13 mouse cellular contexts compared by ENCODE assay signal in genomic region chr2:79378346-79379086, GRCm38 (mm10).
DNase-seq lines count a peak whose midpoint lies in the region; ATAC-seq and TF ChIP-seq lines count a peak whose summit lies in the region.
"Had no signal": no experiment of that assay in that cellular context is flagged by ENCODE, and none has a peak within 500 bp of the region (broad histone marks: within the 10 kb centered on the region; RNA-seq: fewer than 3 reads in every experiment).

No protein-coding gene starts in this region.

- H3K4me3 ChIP-seq in kidney, embryonic 15.5 days (replicated peaks): no peak overlapping the region
- H3K4me3 ChIP-seq in stomach, embryonic 14.5 days (ENCODE audit: low read depth, low read length): no peak overlapping the region
- H3K4me3 ChIP-seq in stomach, postnatal 0 days (ENCODE audit: low read depth, low read length): no peak overlapping the region
- H3K4me3 ChIP-seq in forebrain, embryonic 11.5 days (ENCODE audit: low read depth, low read length): no peak overlapping the region
- H3K4me3 ChIP-seq: megakaryocyte, embryonic 14.5 days had no signal

- H3K9ac ChIP-seq in kidney, embryonic 15.5 days: no peak overlapping the region
- H3K9ac ChIP-seq in stomach, embryonic 14.5 days (replicated peaks; ENCODE audit: low read depth, low read length): no peak overlapping the region
- no peak overlapping the region for H3K9ac ChIP-seq in stomach, postnatal 0 days (ENCODE audit: low read length)
- no peak overlapping the region for H3K9ac ChIP-seq in forebrain, embryonic 11.5 days (ENCODE audit: low read length)

- 71% methylated on average over 8 of the region's 8 CpGs for WGBS in kidney, embryonic 15.5 days
- WGBS in stomach, embryonic 14.5 days: 60% methylated on average over 8 of the region's 8 CpGs
- 62% methylated on average over 8 of the region's 8 CpGs for WGBS in stomach, postnatal 0 days
- WGBS in forebrain, embryonic 11.5 days: 58% methylated on average over 8 of the region's 8 CpGs

- no peaks in the 10 kb centered on the region for H3K9me3 ChIP-seq in kidney, embryonic 15.5 days (replicated peaks)
- no peaks in the 10 kb centered on the region for H3K9me3 ChIP-seq in stomach, embryonic 14.5 days (ENCODE audit: control insufficient read depth, low read depth, low read length)
- H3K9me3 ChIP-seq in stomach, postnatal 0 days (ENCODE audit: control insufficient read depth, low read length): no peaks in the 10 kb centered on the region
- no peaks in the 10 kb centered on the region for H3K9me3 ChIP-seq in forebrain, embryonic 11.5 days (ENCODE audit: control insufficient read depth, low read length)
- H3K9me3 ChIP-seq: megakaryocyte, embryonic 14.5 days had no signal

- peak; percentile 50 for ATAC-seq in kidney, embryonic 15.5 days (replicated peaks; ENCODE audit: low FRiP score)
- no peak for ATAC-seq in stomach, embryonic 14.5 days (ENCODE audit: insufficient number of reproducible peaks, insufficient read depth, low FRiP score, low read depth)
- no peak for ATAC-seq in stomach, postnatal 0 days (ENCODE audit: low FRiP score, low TSS enrichment)
- peak; percentile 74 for ATAC-seq in forebrain, embryonic 11.5 days (replicated peaks; ENCODE audit: low FRiP score)
- ATAC-seq in monocyte, adult 5-6 weeks (replicated peaks; ENCODE audit: insufficient number of reproducible peaks, low FRiP score, low TSS enrichment, poor library complexity, severe bottlenecking): no peak

- no peak for TF ChIP-seq CTCF in stomach, postnatal 0 days (IDR thresholded peaks at IDR 0.05; ENCODE audit: low read depth)

- peak overlapping the region; percentile 38 for H3K4me2 ChIP-seq in kidney, embryonic 15.5 days
- H3K4me2 ChIP-seq in stomach, embryonic 14.5 days (replicated peaks; ENCODE audit: low read depth, low read length): 0 out of 2 replicates have a peak overlapping the region, but pooled peaks have one; percentile 1
- no peak overlapping the region; the same call in 1 of the 2 replicates for H3K4me2 ChIP-seq in stomach, postnatal 0 days (replicated peaks; ENCODE audit: low read depth)
- no peak overlapping the region; the same call in 1 of the 2 replicates for H3K4me2 ChIP-seq in forebrain, embryonic 11.5 days (ENCODE audit: low read depth, low read length, severe bottlenecking)

- no peak for TF ChIP-seq EP300 in stomach, postnatal 0 days (optimal IDR thresholded peaks at IDR 0.05)

- H3K4me1 ChIP-seq in kidney, embryonic 15.5 days: 0 out of 2 replicates have a peak, but pooled peaks cover 5% of the 10 kb centered on the region
- H3K4me1 ChIP-seq in stomach, embryonic 14.5 days (ENCODE audit: control insufficient read depth, insufficient read depth, low read length): no peaks in the 10 kb centered on the region
- H3K4me1 ChIP-seq in stomach, postnatal 0 days (replicated peaks; ENCODE audit: control insufficient read depth, insufficient read depth): no peaks in the 10 kb centered on the region
- H3K4me1 ChIP-seq in forebrain, embryonic 11.5 days (replicated peaks; ENCODE audit: control insufficient read depth, insufficient read depth, low read length): peaks cover 3% of the 10 kb centered on the region; the same call in 1 of the 2 replicates
- H3K4me1 ChIP-seq: megakaryocyte, embryonic 14.5 days had no signal

- H3K27me3 ChIP-seq in kidney, embryonic 15.5 days: no peaks in the 10 kb centered on the region
- no peaks in the 10 kb centered on the region for H3K27me3 ChIP-seq in stomach, embryonic 14.5 days (ENCODE audit: control insufficient read depth, insufficient read depth, low read length)
- no peaks in the 10 kb centered on the region for H3K27me3 ChIP-seq in stomach, postnatal 0 days (ENCODE audit: control insufficient read depth, insufficient read depth, low read length)
- H3K27me3 ChIP-seq in forebrain, embryonic 11.5 days (ENCODE audit: control insufficient read depth, insufficient read depth, low read length): no peaks in the 10 kb centered on the region
- H3K27me3 ChIP-seq: CH12.LX had no signal

- DNase-seq in kidney, adult 11 months: no peak
- no peak for DNase-seq in stomach, postnatal 0 days (ENCODE audit: low spot score)
- DNase-seq in forebrain, embryonic 11.5 days (ENCODE audit: low spot score): no peak
- DNase-seq in c-Kit-positive CD71-positive TER-119-positive erythroid progenitor cells, embryonic 14.5 days (ENCODE audit: low spot score): no peak
- DNase-seq: adrenal gland, postnatal 25 days; heart, postnatal 14 days; lung, adult 2 months; thymus, postnatal 14 days had no signal

- peak overlapping the region; percentile 81 for H3K27ac ChIP-seq in kidney, embryonic 15.5 days
- peak overlapping the region; percentile 48; the same call in 1 of the 2 replicates for H3K27ac ChIP-seq in stomach, embryonic 14.5 days (ENCODE audit: low read length)
- H3K27ac ChIP-seq in stomach, postnatal 0 days (replicated peaks): no peak overlapping the region
- H3K27ac ChIP-seq in forebrain, embryonic 11.5 days (ENCODE audit: low read depth, low read length): peak overlapping the region; percentile 18; the same call in 1 of the 2 replicates

- no peaks in the 10 kb centered on the region for H3K36me3 ChIP-seq in kidney, embryonic 15.5 days
- no peaks in the 10 kb centered on the region for H3K36me3 ChIP-seq in stomach, embryonic 14.5 days (ENCODE audit: control insufficient read depth, insufficient read depth, low read length)
- no peaks in the 10 kb centered on the region for H3K36me3 ChIP-seq in stomach, postnatal 0 days (ENCODE audit: control insufficient read depth, insufficient read depth, low read length)
- no peaks in the 10 kb centered on the region for H3K36me3 ChIP-seq in forebrain, embryonic 11.5 days (ENCODE audit: control insufficient read depth, insufficient read depth, low read length)

Comparison
In these comparisons a context has a peak if more than half of its experiments do, and no peak if none do; other contexts are left out.
1. H3K4me2 ChIP-seq: peak in kidney, embryonic 15.5 days (single experiment) and stomach, embryonic 14.5 days (single experiment); none in stomach, postnatal 0 days (single experiment) and forebrain, embryonic 11.5 days (single experiment).
2. ATAC-seq: peak in kidney, embryonic 15.5 days (single experiment) and forebrain, embryonic 11.5 days (single experiment); none in stomach, embryonic 14.5 days (single experiment), stomach, postnatal 0 days (single experiment) and monocyte, adult 5-6 weeks (single experiment).